Mouse (Mus musculus) left cerebral cortex, postnatal 10 days (tissue): ENCODE data around the gene Ciao2b. TPM values are rescaled to one million over a fixed set of nuclear protein-coding genes. Genes with fewer than 3 reads are reported as not detected.

Experiments used
- DNase-seq, 2 experiments: peaks; one replicate each; pipeline ENCODE4 v3.0.0; 2021 to 2022; ENCODE audit warnings: low spot score in 2 of 2, mixed read lengths in 1 of 2; ENCODE audit errors: extremely low spot score in 1 of 2
- intact Hi-C: fragments of 180-260 bp; cut with DNase I; formaldehyde crosslinking; loops from one replicate; pipeline ENCODE4 v1.15.1; 2025
- total RNA-seq, 2 experiments: library from RNA; stranded (reverse); gene quantifications; 2 replicates each; pipeline ENCODE4 v1.2.3; 2021

Gene Ciao2b
- total RNA-seq, 2 experiments from 2014 or later: 28.5 to 30.7 TPM

DNA sequence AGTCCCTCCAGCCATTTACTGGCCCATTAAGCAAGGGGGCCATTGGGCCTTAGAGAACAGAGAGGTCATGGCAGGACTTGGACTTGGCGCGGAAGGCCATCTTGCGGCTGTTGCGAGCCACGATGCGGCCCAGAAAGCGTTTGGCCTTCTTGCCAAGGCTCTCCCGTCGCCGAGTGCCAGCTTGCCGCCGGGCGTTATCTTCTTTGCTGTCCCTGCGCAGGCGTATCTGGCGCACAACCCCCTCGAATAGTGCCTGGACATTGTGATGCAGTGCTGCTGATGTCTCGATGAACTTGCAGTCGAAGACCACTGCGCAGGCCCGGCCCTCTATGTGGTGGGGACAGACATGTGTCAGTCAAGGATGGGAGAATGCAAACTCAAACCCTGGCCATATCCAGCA, 13.4 kb downstream of the Ciao2b start:
- DNase-seq: no peak
- intact Hi-C loops: no loop called here

- no peak for DNase-seq
- intact Hi-C loops: no loop called here
These were observed 14.6 kb downstream of the Ciao2b start for GRCm38 (mm10) chr8:104627065-104627740.

DNA sequence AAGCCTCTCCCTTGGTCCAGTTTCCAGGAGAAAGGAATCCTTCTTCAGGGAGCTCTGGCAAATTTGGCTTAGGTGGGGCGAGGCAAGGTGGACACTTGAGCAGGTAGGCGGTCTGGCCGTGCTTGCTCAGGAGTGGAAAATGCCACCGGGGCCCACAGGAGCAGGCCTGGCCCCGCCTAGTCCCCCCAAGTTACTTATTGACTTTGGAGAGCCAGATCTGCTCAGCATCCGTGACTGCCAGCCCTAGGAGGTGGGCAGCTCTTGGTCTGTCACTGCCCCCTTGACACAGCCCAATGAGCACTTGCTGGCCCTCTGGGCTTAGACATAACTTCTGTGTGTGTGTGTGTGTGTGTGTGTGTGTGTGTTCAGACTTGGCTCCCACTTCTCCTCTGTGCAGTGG, 17.6 kb downstream of the Ciao2b start, which contains the start of gene Cdh16:
TSS of gene Cdh16 (minus strand) at position 236 of the 400 bp plus-strand sequence.
- intact Hi-C loops: no loop called here
- no peak for DNase-seq

GRCm38 (mm10) chr8:104620765-104621164, 21.0 kb downstream of the Ciao2b start:
- DNase-seq: no peak
- intact Hi-C loops: no loop called here

DNA sequence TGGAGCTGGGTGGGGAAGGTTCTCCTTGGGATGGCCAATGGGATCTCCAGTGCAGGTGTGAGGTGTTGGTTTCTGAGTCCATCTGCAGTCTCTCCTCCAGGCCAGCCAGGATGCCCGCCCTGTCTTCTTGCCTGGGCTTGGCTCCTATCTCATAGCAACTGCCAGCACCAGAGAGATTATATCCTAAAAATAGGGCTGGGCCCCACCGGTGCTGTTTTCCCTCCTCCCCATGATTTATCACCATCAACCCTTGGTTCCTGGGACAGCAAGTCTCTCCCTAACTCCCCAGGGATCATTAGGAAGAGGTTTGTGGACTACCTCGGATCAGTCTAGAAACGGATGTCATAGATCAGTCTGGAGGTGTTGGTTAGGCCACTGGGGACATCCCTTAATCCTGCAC, 28.6 kb downstream of the Ciao2b start:
- intact Hi-C loops: no loop called here
- no peak for DNase-seq

DNA sequence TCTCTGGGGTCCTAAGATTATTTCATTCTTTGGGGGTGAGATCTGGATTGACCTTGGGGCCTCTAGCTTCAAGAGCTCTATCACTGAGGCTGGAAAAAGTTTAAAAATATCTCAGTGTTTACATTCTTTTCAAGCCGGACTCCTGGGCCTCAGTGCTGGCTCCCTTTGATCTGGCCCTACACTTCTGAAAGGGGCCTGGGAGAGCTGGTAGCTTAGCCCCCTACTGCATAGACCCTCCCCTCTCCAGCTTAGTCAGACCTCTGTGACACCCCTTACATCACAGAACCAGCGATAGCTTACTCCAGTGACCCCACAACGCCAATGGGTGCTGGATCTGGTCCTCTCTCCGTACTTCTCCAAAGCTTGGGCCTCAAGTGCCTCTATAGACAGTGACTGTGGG, 30.2 kb downstream of the Ciao2b start:
- intact Hi-C loops: no loop called here

DNA sequence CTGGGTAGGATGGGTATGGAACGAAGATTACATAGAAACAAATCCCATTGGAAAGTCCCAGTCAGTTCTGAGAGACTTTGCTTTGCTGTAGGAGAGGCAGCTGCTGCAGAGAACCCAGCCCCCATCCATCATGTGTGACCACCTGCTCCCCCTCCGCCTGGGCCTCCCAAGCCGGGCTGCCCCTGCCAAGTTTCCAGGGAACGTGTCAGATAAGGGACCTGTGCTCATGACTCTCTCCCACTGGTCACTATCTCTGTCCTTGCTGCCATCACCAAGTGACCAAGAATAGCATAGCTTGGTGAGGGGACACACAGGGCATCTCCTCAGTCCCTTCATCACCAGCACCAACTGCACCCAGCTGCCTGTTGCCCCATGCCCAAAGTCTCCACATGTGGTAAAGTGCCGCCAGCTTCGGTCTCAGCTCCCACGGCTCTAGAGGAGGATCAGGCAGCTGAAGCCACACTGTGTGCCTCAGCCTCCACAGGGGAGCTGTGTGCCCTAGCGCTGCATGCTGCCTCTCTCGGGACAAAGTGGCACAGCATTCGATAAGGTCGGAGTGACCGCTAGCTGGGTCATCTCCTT, 31.5 kb downstream of the Ciao2b start:
- intact Hi-C loops: no loop called here
- DNase-seq: no peak

More for the DNA sequence above, 30.2 kb downstream of the Ciao2b start:
- no peak for DNase-seq

DNA sequence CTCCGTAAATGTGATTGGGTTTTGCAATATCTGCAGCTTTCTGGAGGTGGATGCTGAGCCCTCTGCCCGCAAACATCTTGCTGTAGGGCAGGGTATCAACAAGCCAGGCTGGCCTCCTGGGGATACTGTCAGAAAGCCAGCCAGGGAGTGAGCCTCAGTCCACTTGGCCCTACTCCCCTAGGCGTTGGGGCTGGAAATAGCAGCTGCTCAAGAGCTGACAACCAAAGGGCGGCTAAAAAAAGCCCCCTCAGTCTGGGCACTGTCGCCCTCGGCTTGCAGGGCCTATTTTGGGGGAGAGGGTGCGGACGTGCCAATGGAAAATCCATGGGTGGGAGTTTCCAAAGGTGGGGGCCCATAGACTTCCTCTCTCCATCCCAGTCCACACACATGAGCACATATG, 32.5 kb downstream of the Ciao2b start:
- no peak for DNase-seq
- intact Hi-C loops: no loop called here

DNA sequence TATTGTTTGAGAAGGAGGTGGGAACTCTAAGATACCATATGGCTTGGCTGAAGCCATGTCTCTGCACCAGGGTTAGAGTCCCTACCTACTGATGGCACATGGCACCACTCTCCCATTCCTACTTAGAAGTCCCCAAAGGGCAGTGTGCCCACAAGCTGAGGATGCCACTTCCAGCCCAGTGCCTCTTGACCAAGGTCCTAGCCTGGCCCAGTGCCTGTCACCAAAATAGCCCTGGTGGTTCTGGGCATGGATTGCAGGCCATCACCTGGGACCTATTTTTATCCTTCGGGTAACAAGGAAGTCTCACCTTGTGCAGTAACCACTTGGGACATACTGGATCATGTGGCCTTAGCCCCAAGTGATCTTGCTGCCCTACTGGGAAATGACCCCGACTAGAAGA, 33.8 kb downstream of the Ciao2b start:
- DNase-seq: no peak
- intact Hi-C loops: no loop called here

- intact Hi-C loops: no loop called here
- DNase-seq: no peak
These were observed 35.4 kb downstream of the Ciao2b start for GRCm38 (mm10) chr8:104606329-104606728.

- intact Hi-C loops: loop anchor here (5.0 kb wide), 1 partner anchor 39 kb away; the partner anchor contains the start of gene Ciao2b
These were observed 38.5 kb downstream of the Ciao2b start for GRCm38 (mm10) chr8:104603245-104603593.

GRCm38 (mm10) chr8:104602468-104603244, 39.1 kb downstream of the Ciao2b start:
- DNase-seq: peak; percentile 85 to 87
- intact Hi-C loops: loop anchor here (5.0 kb wide), 1 partner anchor 40 kb away; the partner anchor contains the start of gene Ciao2b

More at GRCm38 (mm10) chr8:104603245-104603593, 38.5 kb downstream of the Ciao2b start:
- DNase-seq: no peak

GRCm38 (mm10) chr8:104601941-104602371, 39.8 kb downstream of the Ciao2b start:
- no peak for DNase-seq
- intact Hi-C loops: loop anchor here (5.0 kb wide), 1 partner anchor 40 kb away; the partner anchor contains the start of gene Ciao2b

- no peak for DNase-seq
- intact Hi-C loops: loop anchor here (5.0 kb wide), 1 partner anchor 41 kb away; the partner anchor contains the start of gene Ciao2b
These were observed 40.4 kb downstream of the Ciao2b start for GRCm38 (mm10) chr8:104601386-104601785.

DNA sequence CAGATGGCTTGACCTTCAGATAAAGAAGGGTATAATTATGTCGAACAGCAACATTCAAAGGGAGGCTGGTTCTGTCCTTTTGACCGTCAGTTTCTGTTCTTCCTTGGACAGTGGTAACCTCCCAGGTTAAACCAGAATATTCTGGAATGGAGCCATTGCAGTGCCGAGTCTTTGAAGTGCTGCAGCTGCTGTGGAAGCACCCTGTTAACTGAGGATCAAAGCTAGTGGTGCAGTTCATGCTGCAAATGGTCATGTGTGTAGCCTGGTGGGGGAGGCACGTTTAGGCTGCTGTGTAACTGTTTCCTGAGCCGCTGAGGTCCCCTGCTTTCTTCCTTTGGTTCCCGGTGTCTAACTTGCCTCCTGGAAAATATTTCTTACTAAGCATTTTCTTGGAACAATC, 43.3 kb downstream of the Ciao2b start:
- DNase-seq: no peak
- intact Hi-C loops: no loop called here

DNA sequence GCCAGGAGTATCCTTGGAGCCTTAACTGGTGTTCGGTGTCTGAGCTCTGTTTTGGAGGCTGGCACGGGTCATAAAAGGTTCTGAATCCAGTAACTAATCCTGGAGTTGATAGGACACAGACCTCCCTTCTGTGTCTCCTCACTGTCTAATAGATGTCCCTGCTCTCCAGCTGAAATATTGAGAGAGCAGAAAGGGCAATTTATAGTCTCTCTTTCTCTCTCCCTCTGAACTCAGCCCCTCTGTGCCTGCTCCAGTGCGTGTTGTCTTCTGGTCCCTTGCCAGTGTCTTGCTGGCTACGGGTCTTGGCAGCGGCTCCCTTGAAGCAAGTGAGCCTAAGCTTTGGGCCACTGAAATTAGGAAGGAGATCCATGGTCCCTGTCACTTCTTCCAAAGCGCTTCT, 44.1 kb downstream of the Ciao2b start:
- intact Hi-C loops: no loop called here
- DNase-seq: no peak

GRCm38 (mm10) chr8:104595773-104596536, 45.8 kb downstream of the Ciao2b start:
- DNase-seq: no peak
- intact Hi-C loops: no loop called here

DNA sequence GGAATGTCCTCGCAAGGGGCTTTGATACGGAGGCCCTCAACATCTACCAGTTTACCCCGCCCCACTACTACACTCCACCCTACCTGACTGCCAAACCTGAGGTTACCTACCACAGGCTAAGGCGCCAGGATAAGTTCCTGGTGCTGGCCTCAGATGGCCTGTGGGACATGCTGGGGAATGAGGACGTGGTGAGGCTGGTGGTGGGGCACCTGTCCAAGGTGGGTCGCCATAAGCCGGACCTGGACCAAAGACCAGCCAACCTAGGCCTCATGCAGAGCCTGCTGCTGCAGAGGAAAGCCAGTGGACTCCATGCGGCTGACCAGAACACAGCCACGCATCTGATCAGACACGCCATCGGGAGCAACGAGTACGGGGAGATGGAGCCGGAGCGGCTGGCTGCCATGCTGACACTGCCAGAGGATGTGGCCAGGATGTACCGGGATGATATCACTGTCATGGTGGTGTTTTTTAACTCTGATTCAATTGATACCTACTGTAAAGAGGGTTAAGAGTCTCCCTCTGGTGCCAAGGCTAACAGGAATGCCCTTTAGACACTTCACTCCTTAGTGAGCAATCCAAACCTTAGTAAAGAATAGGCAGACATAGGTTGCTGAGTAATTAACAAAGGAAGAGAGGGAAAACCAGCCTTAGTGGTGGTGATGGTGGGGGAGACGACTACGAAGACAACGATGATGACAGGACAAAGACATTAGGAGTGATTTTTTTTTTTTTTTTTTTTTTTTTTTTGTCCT, 47.0 kb downstream of the Ciao2b start:
- intact Hi-C loops: no loop called here
- no peak for DNase-seq
